Mouse (Mus musculus) CD4-positive, CD25-positive, alpha-beta regulatory T cell, adult 2 months (primary cell): ENCODE measurements at regions not wholly inside any gene's neighbourhood (a gene's known extent, or its start where the extent isn't known, plus 50 kb on each side); places are given as distances from the start of the nearest gene placed in this dataset.

ENCODE experiments used
- DNase-seq: peaks from one replicate; pipeline ENCODE4 v3.0.0-alpha.2; 2012; ENCODE audit warnings: low read depth, low spot score

GRCm38 (mm10) chr10:99639469-99639868, 120.0 kb downstream of the Csl start:
- no peak for DNase-seq

GRCm38 (mm10) chr10:99641784-99642183, 117.7 kb downstream of the Csl start:
- DNase-seq: peak; percentile 28

GRCm38 (mm10) chr10:99642201-99642827, 117.1 kb downstream of the Csl start:
- no peak for DNase-seq

- peak; percentile 3 for DNase-seq
These were observed 114.5 kb downstream of the Csl start for GRCm38 (mm10) chr10:99644981-99645380.

- no peak for DNase-seq
These were observed 107.4 kb downstream of the Csl start for GRCm38 (mm10) chr10:99652011-99652410.

GRCm38 (mm10) chr10:99654284-99654683, 105.2 kb downstream of the Csl start:
- no peak for DNase-seq

- DNase-seq: no peak
These were observed 82.8 kb downstream of the Csl start for GRCm38 (mm10) chr10:99676557-99677098.

GRCm38 (mm10) chr10:99678096-99678495, 81.4 kb downstream of the Csl start:
- DNase-seq: no peak

- DNase-seq: no peak
These were observed 79.6 kb downstream of the Csl start for GRCm38 (mm10) chr10:99679813-99680212.

- no peak for DNase-seq
These were observed 77.5 kb downstream of the Csl start for GRCm38 (mm10) chr10:99681932-99682331.

- no peak for DNase-seq
These were observed 77.1 kb downstream of the Csl start for GRCm38 (mm10) chr10:99682350-99682749.

GRCm38 (mm10) chr10:99683310-99683709, 76.1 kb downstream of the Csl start:
- no peak for DNase-seq

- DNase-seq: no peak
These were observed 73.5 kb downstream of the Csl start for GRCm38 (mm10) chr10:99685911-99686310.

GRCm38 (mm10) chr10:99687011-99687410, 72.4 kb downstream of the Csl start:
- no peak for DNase-seq

GRCm38 (mm10) chr10:99697696-99698095, 61.8 kb downstream of the Csl start:
- no peak for DNase-seq

GRCm38 (mm10) chr10:99699498-99699897, 60.0 kb downstream of the Csl start:
- no peak for DNase-seq

GRCm38 (mm10) chr10:99700052-99700777, 59.2 kb downstream of the Csl start:
- no peak for DNase-seq
